Mouse (Mus musculus): ENCODE results near the gene Nemp2.

- TF ChIP-seq CTCF (IDR thresholded peaks at IDR 0.05; ENCODE audit: low read depth, low read length), result no peak
- TF ChIP-seq POLR2A (IDR thresholded peaks at IDR 0.05; ENCODE audit: extremely low read depth, insufficient read depth, low read length), result no peak
Observed at GRCm38 (mm10) chr1:52620442-52620841, 10.1 kb upstream of the Nemp2 start.

Measured in liver, adult 2 months (tissue).